Mouse (Mus musculus): ENCODE measurements around the gene Trrap.

- TF ChIP-seq CTCF (IDR thresholded peaks at IDR 0.05; ENCODE audit: borderline replicate concordance, control insufficient read depth, extremely low read depth, insufficient read depth, low read length, poor library complexity) (no peak), POLR2A (IDR thresholded peaks at IDR 0.05; ENCODE audit: control insufficient read depth, extremely low read depth, insufficient read depth, low read length, poor library complexity) (no peak)
Observed at GRCm38 (mm10) chr5:144836100-144836499, 68.6 kb downstream of the Trrap start.

All from thymus, adult 2 months (tissue).